Mouse (Mus musculus) CH12.LX (cell line): ENCODE data around the gene Adra2a. TPM values are rescaled to one million over a fixed set of nuclear protein-coding genes. Genes with fewer than 3 reads are reported as not detected.

Experiments
- DNase-seq: peaks from one replicate; pipeline ENCODE4 v3.0.0-alpha.2; 2013; ENCODE audit errors: extremely low read depth
- H3K27ac ChIP-seq: 2 replicates; pipeline ENCODE4 v1.5.1; 2012; ENCODE audit warnings: low read depth, mild to moderate bottlenecking, control low read depth, moderate library complexity; ENCODE audit not compliant: insufficient read depth
- H3K27me3 ChIP-seq: replicated peaks from 2 replicates; pipeline ENCODE3; 2012; ENCODE audit warnings: inconsistent platforms
- H3K36me3 ChIP-seq, 2 experiments: replicated peaks in 1 of 2; 2 replicates each; pipeline versions ENCODE3 to v1.6.1; 2012; ENCODE audit warnings: inconsistent platforms in 1 of 2, low read length in 1 of 2, mild to moderate bottlenecking in 1 of 2, mixed read lengths in 1 of 2, moderate library complexity in 1 of 2; ENCODE audit not compliant: control insufficient read depth in 1 of 2, insufficient read depth in 1 of 2
- H3K4me1 ChIP-seq, 2 experiments: 2 replicates each; pipeline ENCODE4 v1.6.1; 2012; ENCODE audit warnings: inconsistent platforms in 1 of 2, moderate library complexity in 1 of 2; ENCODE audit not compliant: insufficient read depth in 2 of 2, control insufficient read depth in 1 of 2
- H3K4me2 ChIP-seq: 2 replicates; pipeline ENCODE4 v1.6.1; 2012; ENCODE audit warnings: low read depth, mild to moderate bottlenecking, control low read depth; ENCODE audit not compliant: poor library complexity, insufficient read depth, severe bottlenecking
- H3K4me3 ChIP-seq, 3 experiments: fragments of 150-350 bp in 1 of 3; sonication (generic) in 1 of 3; replicated peaks in 1 of 3; 2 replicates each; pipeline versions ENCODE3 to v1.5.1; 2011 to 2012; ENCODE audit warnings: low read depth in 2 of 3, low read length in 2 of 3, mild to moderate bottlenecking in 2 of 3, moderate library complexity in 2 of 3, control low read depth in 1 of 3, improper control_type of control experiment in 1 of 3, inconsistent platforms in 1 of 3, mixed read lengths in 1 of 3; ENCODE audit not compliant: poor library complexity in 1 of 3
- H3K79me2 ChIP-seq: replicated peaks from 2 replicates; pipeline ENCODE4 v1.6.1; 2012; ENCODE audit warnings: mild to moderate bottlenecking, moderate library complexity; ENCODE audit not compliant: control insufficient read depth, poor library complexity, insufficient read depth, severe bottlenecking; ENCODE audit errors: extremely low read depth
- H3K9ac ChIP-seq: 2 replicates; pipeline ENCODE4 v1.6.1; 2012; ENCODE audit warnings: low read depth, mild to moderate bottlenecking, control low read depth, moderate library complexity; ENCODE audit not compliant: insufficient read depth
- H3K9me3 ChIP-seq: replicated peaks from 2 replicates; pipeline ENCODE3; 2012; ENCODE audit warnings: low read length, inconsistent platforms, mixed read lengths
- CHD1 ChIP-seq: IDR thresholded peaks from 2 replicates; pipeline ENCODE4 v1.6.1; 2012; ENCODE audit warnings: low read depth, low read length, improper control_type of control experiment, inconsistent platforms
- EP300 ChIP-seq: IDR thresholded peaks from 2 replicates; pipeline ENCODE4 v1.6.1; 2011; ENCODE audit warnings: low read length, improper control_type of control experiment
- ETS1 ChIP-seq: conservative IDR thresholded peaks from 2 replicates; pipeline ENCODE4 v1.6.1; 2012; ENCODE audit warnings: low read depth, mild to moderate bottlenecking, inconsistent platforms, low read length, improper control_type of control experiment, moderate library complexity
- HCFC1 ChIP-seq: IDR thresholded peaks from 2 replicates; pipeline ENCODE4 v1.6.1; 2012; ENCODE audit warnings: low read depth, mild to moderate bottlenecking, inconsistent platforms, low read length, improper control_type of control experiment
- JUN ChIP-seq: IDR thresholded peaks from 2 replicates; pipeline ENCODE4 v1.6.1; 2011; ENCODE audit warnings: low read depth, mild to moderate bottlenecking, low read length, improper control_type of control experiment, moderate library complexity; ENCODE audit not compliant: insufficient read depth
- KAT2A ChIP-seq: IDR thresholded peaks from 2 replicates; pipeline ENCODE4 v1.6.1; 2012; ENCODE audit warnings: low read length, improper control_type of control experiment, inconsistent platforms; ENCODE audit not compliant: insufficient replicate concordance
- MAX ChIP-seq: IDR thresholded peaks from 2 replicates; pipeline ENCODE4 v1.6.1; 2011; ENCODE audit warnings: low read length, improper control_type of control experiment
- MAZ ChIP-seq: IDR thresholded peaks from 2 replicates; pipeline ENCODE4 v1.6.1; 2012; ENCODE audit warnings: low read depth, mild to moderate bottlenecking, inconsistent platforms, low read length, improper control_type of control experiment, moderate library complexity
- MEF2A ChIP-seq: IDR thresholded peaks from 2 replicates; pipeline ENCODE4 v1.6.1; 2014; ENCODE audit warnings: low read depth, mild to moderate bottlenecking, inconsistent platforms, low read length, improper control_type of control experiment, borderline replicate concordance
- MYC ChIP-seq: IDR thresholded peaks from 2 replicates; pipeline ENCODE4 v1.6.1; 2011; ENCODE audit warnings: low read depth, mild to moderate bottlenecking, improper control_type of control experiment, low read length
- NRF1 ChIP-seq: IDR thresholded peaks from 2 replicates; pipeline ENCODE4 v1.6.1; 2014; ENCODE audit warnings: low read depth, mild to moderate bottlenecking, inconsistent platforms, low read length, improper control_type of control experiment, moderate library complexity
- PAX5 ChIP-seq: IDR thresholded peaks from 2 replicates; pipeline ENCODE4 v1.6.1; 2012; ENCODE audit warnings: low read length, inconsistent platforms, mixed read lengths
- POLR2AphosphoS2 ChIP-seq: IDR thresholded peaks from 2 replicates; pipeline ENCODE4 v1.6.1; 2011; ENCODE audit warnings: low read depth, low read length, improper control_type of control experiment
- RAD21 ChIP-seq: IDR thresholded peaks from 2 replicates; pipeline ENCODE4 v1.6.1; 2011; ENCODE audit warnings: low read depth, mild to moderate bottlenecking, low read length, improper control_type of control experiment, moderate library complexity
- SMC3 ChIP-seq: IDR thresholded peaks from 2 replicates; pipeline ENCODE4 v1.6.1; 2011; ENCODE audit warnings: low read depth, low read length, improper control_type of control experiment
- UBTF ChIP-seq: IDR thresholded peaks from 2 replicates; pipeline ENCODE4 v1.6.1; 2012; ENCODE audit warnings: low read depth, mild to moderate bottlenecking, inconsistent platforms, low read length, improper control_type of control experiment, moderate library complexity
- USF1 ChIP-seq: IDR thresholded peaks from 2 replicates; pipeline ENCODE4 v1.6.1; 2014; ENCODE audit warnings: low read depth, mild to moderate bottlenecking, inconsistent platforms, low read length, improper control_type of control experiment
- ZC3H11A ChIP-seq: IDR thresholded peaks from 2 replicates; pipeline ENCODE4 v1.6.1; 2012; ENCODE audit warnings: low read depth, mild to moderate bottlenecking, inconsistent platforms, low read length, improper control_type of control experiment
- dilution Hi-C: fragments of 300-500 bp; cut with MboI; formaldehyde crosslinking; loops from 2 replicates; pipeline ENCODE4 v1.14.3; 2020; ENCODE audit warnings: low sequenced_read_pairs; ENCODE audit not compliant: extremely low pct_unique_long_range_greater_than_20kb, extremely low pct_ligation_motif_present
- in situ Hi-C: fragments of 300-500 bp; cut with MboI; formaldehyde crosslinking; loops from 3 replicates; pipeline ENCODE4 v1.14.3; 2019; ENCODE audit warnings: low sequenced_read_pairs, low pct_ligation_motif_present, low pct_unique_long_range_greater_than_20kb, mixed read lengths
- polyA plus RNA-seq: library from polyadenylated mRNA; unstranded; fragments of >175 nt; gene quantifications from 2 replicates; pipeline ENCODE4 v1.2.1, GENCODE M21; 2012; ENCODE audit warnings: low read depth; ENCODE audit not compliant: insufficient read length
- total RNA-seq, 2 experiments: library from RNA; depleted of rRNA; stranded (reverse); fragments of 300-350 nt in 1 of 2; fragments of >200 nt in 1 of 2; gene quantifications; 2 replicates each; pipeline ENCODE4 v1.2.3; 2012 to 2014

The Adra2a gene
- total and polyA plus RNA-seq, 3 experiments, result 0.04 to 0.07 TPM; not detected in 1

- Histone ChIP-seq H3K4me2 (no peak overlapping the region), H3K27me3 (no peaks in the 10 kb centered on the region), H3K9ac (no peak overlapping the region), H3K36me3 (peaks cover 0 to 4% of the 10 kb centered on the region in 2 experiments), H3K27ac (no peak overlapping the region), H3K9me3 (peaks cover 10% of the 10 kb centered on the region), H3K79me2 (no peaks in the 10 kb centered on the region), H3K4me3 (no peak overlapping the region), H3K4me1 (peaks cover 0 to 31% of the 10 kb centered on the region in 2 experiments; a peak in 2 of 4 replicates)
- in situ Hi-C loops (no loop called here), dilution Hi-C loops (no loop called here)
- no peak for DNase-seq
- no peak for TF ChIP-seq ZC3H11A
- no peak for TF ChIP-seq UBTF
- no peak for TF ChIP-seq NRF1
- no peak for TF ChIP-seq MEF2A
- no peak for TF ChIP-seq PAX5
- TF ChIP-seq JUN, result no peak
- TF ChIP-seq MAX, result no peak
- TF ChIP-seq RAD21, result no peak
- no peak for TF ChIP-seq SMC3
- TF ChIP-seq POLR2AphosphoS2, result no peak
- no peak for TF ChIP-seq MYC
- TF ChIP-seq CHD1, result no peak
- TF ChIP-seq KAT2A, result no peak
Measured at GRCm38 (mm10) chr19:54051651-54052050, 7.7 kb downstream of the Adra2a start.

GRCm38 (mm10) chr19:54055845-54056244 lies 11.9 kb downstream of the Adra2a start:
- Histone ChIP-seq H3K4me3 (no peak overlapping the region), H3K27ac (no peak overlapping the region), H3K27me3 (no peaks in the 10 kb centered on the region), H3K9ac (no peak overlapping the region), H3K9me3 (peaks cover 4% of the 10 kb centered on the region), H3K4me2 (no peak overlapping the region), H3K36me3 (no peaks in the 10 kb centered on the region), H3K79me2 (no peaks in the 10 kb centered on the region), H3K4me1 (peaks cover 15 to 43% of the 10 kb centered on the region in 2 experiments)
- dilution Hi-C loops (no loop called here), in situ Hi-C loops (no loop called here)
- TF ChIP-seq UBTF (no peak), HCFC1 (no peak), USF1 (no peak), KAT2A (no peak)
- DNase-seq, result no peak

- Histone ChIP-seq H3K4me1 (peaks cover 0 to 14% of the 10 kb centered on the region in 2 experiments; a peak in 2 of 4 replicates), H3K4me3 (no peak overlapping the region), H3K27ac (no peak overlapping the region), H3K36me3 (no peaks in the 10 kb centered on the region), H3K9ac (no peak overlapping the region), H3K9me3 (peaks cover 2% of the 10 kb centered on the region), H3K27me3 (no peaks in the 10 kb centered on the region), H3K4me2 (no peak overlapping the region), H3K79me2 (no peaks in the 10 kb centered on the region)
- DNase-seq, result no peak
- TF ChIP-seq MAZ (no peak), ETS1 (no peak), USF1 (no peak), CHD1 (no peak), EP300 (no peak)
- dilution Hi-C loops, result no loop called here
- in situ Hi-C loops, result no loop called here
Measured at GRCm38 (mm10) chr19:54068447-54068846, 24.5 kb downstream of the Adra2a start.
